Mouse (Mus musculus): ENCODE measurements at regions not wholly inside any gene's neighbourhood (a gene's known extent, or its start where the extent isn't known, plus 50 kb on each side); places are given as distances from the start of the nearest gene placed in this dataset.

- peak; percentile 99 to 100 for DNase-seq (ENCODE audit: low spot score in 2 of 2)
- intact Hi-C loops (cut with DNase I) = loop anchor here (2.0 kb wide), 2 partner anchors 18 to 36 kb away; no protein-coding TSS in a partner anchor
These were observed 52.3 kb upstream of the Wnt7b start for GRCm38 (mm10) chr15:85634322-85635141.

- no peak for DNase-seq (ENCODE audit: low spot score in 2 of 2)
- intact Hi-C loops (cut with DNase I) = loop anchor here (2.0 kb wide), 2 partner anchors 17 to 35 kb away; no protein-coding TSS in a partner anchor
These were observed 53.2 kb upstream of the Wnt7b start for GRCm38 (mm10) chr15:85635425-85635824.

- intact Hi-C loops (cut with DNase I) = no loop called here
- no peak for DNase-seq (ENCODE audit: low spot score in 2 of 2)
These were observed 57.3 kb upstream of the Wnt7b start for GRCm38 (mm10) chr15:85639566-85639965.

GRCm38 (mm10) chr15:85641120-85642080, 59.1 kb upstream of the Wnt7b start:
- intact Hi-C loops (cut with DNase I) = no loop called here
- DNase-seq (ENCODE audit: low spot score in 2 of 2) = no peak

- no peak for DNase-seq (ENCODE audit: low spot score in 2 of 2)
- intact Hi-C loops (cut with DNase I) = no loop called here
These were observed 63.1 kb upstream of the Wnt7b start for GRCm38 (mm10) chr15:85645396-85645795.

GRCm38 (mm10) chr15:85645971-85646638, 63.8 kb upstream of the Wnt7b start:
- DNase-seq (ENCODE audit: low spot score in 2 of 2) = no peak
- intact Hi-C loops (cut with DNase I) = no loop called here

- intact Hi-C loops (cut with DNase I) = no loop called here
- no peak for DNase-seq (ENCODE audit: low spot score in 2 of 2)
These were observed 64.5 kb upstream of the Wnt7b start for GRCm38 (mm10) chr15:85646639-85647277.

GRCm38 (mm10) chr15:85647593-85647992, 65.3 kb upstream of the Wnt7b start:
- no peak for DNase-seq (ENCODE audit: low spot score in 2 of 2)
- intact Hi-C loops (cut with DNase I) = no loop called here

- intact Hi-C loops (cut with DNase I) = no loop called here
These were observed 68.0 kb upstream of the Wnt7b start for GRCm38 (mm10) chr15:85650241-85650640.

GRCm38 (mm10) chr15:85651718-85652420, 69.6 kb upstream of the Wnt7b start:
- no peak for DNase-seq (ENCODE audit: low spot score in 2 of 2)
- intact Hi-C loops (cut with DNase I) = loop anchor here (2.0 kb wide), 1 partner anchor 17 kb away; no protein-coding TSS in a partner anchor

More at GRCm38 (mm10) chr15:85650241-85650640, 68.0 kb upstream of the Wnt7b start:
- no peak for DNase-seq (ENCODE audit: low spot score in 2 of 2)

GRCm38 (mm10) chr15:85652431-85652830, 70.2 kb upstream of the Wnt7b start:
- no peak for DNase-seq (ENCODE audit: low spot score in 2 of 2)

GRCm38 (mm10) chr15:85652871-85653337, 70.6 kb upstream of the Wnt7b start:
- peak in 1 of 2 experiments; percentile 70 for DNase-seq (ENCODE audit: low spot score in 2 of 2)
- intact Hi-C loops (cut with DNase I) = loop anchor here (2.0 kb wide), 1 partner anchor 18 kb away; no protein-coding TSS in a partner anchor

More at GRCm38 (mm10) chr15:85652431-85652830, 70.2 kb upstream of the Wnt7b start:
- intact Hi-C loops (cut with DNase I) = loop anchor here (2.0 kb wide), 1 partner anchor 18 kb away; no protein-coding TSS in a partner anchor

- intact Hi-C loops (cut with DNase I) = loop anchor here (2.0 kb wide), 1 partner anchor 19 kb away; no protein-coding TSS in a partner anchor
- DNase-seq (ENCODE audit: low spot score in 2 of 2) = peak; percentile 81 to 89
These were observed 71.4 kb upstream of the Wnt7b start for GRCm38 (mm10) chr15:85653421-85654401.

- no peak for DNase-seq (ENCODE audit: low spot score in 2 of 2)
- intact Hi-C loops (cut with DNase I) = no loop called here
These were observed 72.5 kb upstream of the Wnt7b start for GRCm38 (mm10) chr15:85654791-85655190.

GRCm38 (mm10) chr15:85655751-85656167, 73.5 kb upstream of the Wnt7b start:
- peak in 1 of 2 experiments; percentile 61 for DNase-seq (ENCODE audit: low spot score in 2 of 2)

GRCm38 (mm10) chr15:85656852-85657251, 74.6 kb upstream of the Wnt7b start:
- intact Hi-C loops (cut with DNase I) = no loop called here
- no peak for DNase-seq (ENCODE audit: low spot score in 2 of 2)

More at GRCm38 (mm10) chr15:85655751-85656167, 73.5 kb upstream of the Wnt7b start:
- intact Hi-C loops (cut with DNase I) = no loop called here

GRCm38 (mm10) chr15:85657441-85657989, 75.2 kb upstream of the Wnt7b start:
- intact Hi-C loops (cut with DNase I) = no loop called here
- no peak for DNase-seq (ENCODE audit: low spot score in 2 of 2)

Measured in left cerebral cortex, postnatal 25 days (tissue).